Mouse (Mus musculus): ENCODE results near the gene Ptpn5. TPM values are rescaled to one million over a fixed set of nuclear protein-coding genes. Genes with fewer than 3 reads are reported as not detected.

Ptpn5 gene
- polyA plus RNA-seq, 1 experiment = not detected

DNA sequence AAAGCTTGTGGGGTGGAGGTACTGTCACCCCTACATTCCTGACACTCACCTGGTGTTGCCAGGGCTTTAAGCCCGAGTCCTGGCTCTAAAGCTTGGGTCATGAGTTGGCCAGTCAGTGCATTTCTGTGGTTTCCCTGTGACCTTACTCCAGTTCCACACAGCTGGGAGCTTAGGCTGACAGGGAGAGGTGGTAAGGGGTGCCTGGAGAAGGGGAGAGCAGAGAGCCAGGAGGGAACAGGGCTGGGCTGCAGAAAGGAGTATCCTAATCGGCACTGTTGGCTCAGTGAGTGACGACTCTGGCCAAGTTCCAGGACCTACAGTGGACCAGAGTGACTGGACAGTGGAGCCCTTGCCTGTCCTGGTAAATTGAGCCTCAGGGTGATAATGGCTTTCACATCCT, 81.2 kb downstream of the Ptpn5 start:
- TF ChIP-seq POLR2A (IDR thresholded peaks at IDR 0.05; ENCODE audit: borderline replicate concordance, low read depth, low read length) = no peak
- TF ChIP-seq CTCF (IDR thresholded peaks at IDR 0.05; ENCODE audit: low read depth, low read length) = no peak
- H3K4me1 ChIP-seq (ENCODE audit: control insufficient read depth, insufficient read depth, low read length) = peaks cover 50% of the 10 kb centered on the region
- peak overlapping the region; percentile 47 for H3K4me3 ChIP-seq (ENCODE audit: insufficient read depth, low read length)
- peak overlapping the region; percentile 89 for H3K27ac ChIP-seq (ENCODE audit: insufficient read depth, low read depth, low read length)

GRCm38 (mm10) chr7:47051404-47052151, 81.9 kb downstream of the Ptpn5 start:
- H3K27ac ChIP-seq (ENCODE audit: insufficient read depth, low read depth, low read length) = peak overlapping the region; percentile 93
- H3K4me3 ChIP-seq (ENCODE audit: insufficient read depth, low read length) = peak overlapping the region; percentile 78
- H3K4me1 ChIP-seq (ENCODE audit: control insufficient read depth, insufficient read depth, low read length) = peaks cover 44% of the 10 kb centered on the region
- TF ChIP-seq POLR2A (IDR thresholded peaks at IDR 0.05; ENCODE audit: borderline replicate concordance, low read depth, low read length) (no peak), CTCF (IDR thresholded peaks at IDR 0.05; ENCODE audit: low read depth, low read length) (no peak)

GRCm38 (mm10) chr7:47050766-47051165, 82.7 kb downstream of the Ptpn5 start:
- Histone ChIP-seq H3K4me1 (ENCODE audit: control insufficient read depth, insufficient read depth, low read length) (peaks cover 36% of the 10 kb centered on the region), H3K4me3 (ENCODE audit: insufficient read depth, low read length) (peak overlapping the region; percentile 78), H3K27ac (ENCODE audit: insufficient read depth, low read depth, low read length) (peak overlapping the region; percentile 93)
- no peak for TF ChIP-seq POLR2A (IDR thresholded peaks at IDR 0.05; ENCODE audit: borderline replicate concordance, low read depth, low read length)
- no peak for TF ChIP-seq CTCF (IDR thresholded peaks at IDR 0.05; ENCODE audit: low read depth, low read length)

- peak within 1 kb of the TSS; percentile 78 for H3K4me3 ChIP-seq (ENCODE audit: insufficient read depth, low read length)
- H3K4me1 ChIP-seq (ENCODE audit: control insufficient read depth, insufficient read depth, low read length) = peaks cover 32% of the 10 kb centered on the region
- TF ChIP-seq CTCF (IDR thresholded peaks at IDR 0.05; ENCODE audit: low read depth, low read length) (no peak), POLR2A (IDR thresholded peaks at IDR 0.05; ENCODE audit: borderline replicate concordance, low read depth, low read length) (no peak)
- H3K27ac ChIP-seq (ENCODE audit: insufficient read depth, low read depth, low read length) = peak within 1 kb of the TSS; percentile 93
Measured at GRCm38 (mm10) chr7:47050366-47050765, 83.1 kb downstream of the Ptpn5 start, which contains the start of gene Tmem86a. Gene Tmem86a (plus strand): TSS chr7:47050601.

DNA sequence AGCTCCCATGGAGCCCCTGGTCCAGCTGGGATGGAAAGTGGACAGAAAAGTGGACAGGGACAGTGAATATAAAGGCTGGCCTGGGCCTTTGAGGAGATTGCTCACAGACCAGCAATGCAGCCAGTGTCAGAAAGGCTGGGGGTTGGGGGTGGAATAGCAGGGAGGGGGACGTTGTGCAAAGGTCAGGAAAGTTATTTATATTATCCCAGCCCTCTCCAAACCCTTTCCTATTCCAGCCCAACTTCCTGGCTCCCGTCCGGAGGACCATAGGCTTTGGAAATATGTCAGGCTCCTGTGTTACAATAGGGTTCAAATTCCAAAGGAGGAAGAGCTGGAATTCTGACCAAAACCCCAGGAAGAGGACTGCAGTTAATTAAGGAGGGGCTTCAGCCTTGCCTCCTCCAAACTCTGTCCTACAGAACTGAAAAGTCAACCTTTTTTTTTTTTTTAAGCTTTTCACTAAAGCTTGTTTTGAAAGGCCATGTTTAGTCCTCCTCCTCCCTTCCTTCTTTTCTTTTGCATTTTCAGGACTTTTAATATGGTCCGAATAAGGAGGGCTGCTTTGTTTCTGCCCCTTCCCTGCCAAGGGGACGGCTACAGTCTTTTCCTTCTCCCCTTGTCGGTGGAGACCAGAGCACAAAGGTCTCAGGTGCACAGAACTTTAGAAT, 90.5 kb downstream of the Ptpn5 start:
- Histone ChIP-seq H3K27ac (ENCODE audit: insufficient read depth, low read depth, low read length) (no peak overlapping the region), H3K4me3 (ENCODE audit: insufficient read depth, low read length) (no peak overlapping the region)

GRCm38 (mm10) chr7:47042121-47042520, 91.4 kb downstream of the Ptpn5 start:
- TF ChIP-seq POLR2A (IDR thresholded peaks at IDR 0.05; ENCODE audit: borderline replicate concordance, low read depth, low read length) (no peak), CTCF (IDR thresholded peaks at IDR 0.05; ENCODE audit: low read depth, low read length) (no peak)
- Histone ChIP-seq H3K4me3 (ENCODE audit: insufficient read depth, low read length) (no peak overlapping the region), H3K4me1 (ENCODE audit: control insufficient read depth, insufficient read depth, low read length) (no peaks in the 10 kb centered on the region), H3K27ac (ENCODE audit: insufficient read depth, low read depth, low read length) (no peak overlapping the region)

More for the DNA sequence above, 90.5 kb downstream of the Ptpn5 start:
- no peaks in the 10 kb centered on the region for H3K4me1 ChIP-seq (ENCODE audit: control insufficient read depth, insufficient read depth, low read length)
- no peak for TF ChIP-seq CTCF (IDR thresholded peaks at IDR 0.05; ENCODE audit: low read depth, low read length)
- no peak for TF ChIP-seq POLR2A (IDR thresholded peaks at IDR 0.05; ENCODE audit: borderline replicate concordance, low read depth, low read length)

DNA sequence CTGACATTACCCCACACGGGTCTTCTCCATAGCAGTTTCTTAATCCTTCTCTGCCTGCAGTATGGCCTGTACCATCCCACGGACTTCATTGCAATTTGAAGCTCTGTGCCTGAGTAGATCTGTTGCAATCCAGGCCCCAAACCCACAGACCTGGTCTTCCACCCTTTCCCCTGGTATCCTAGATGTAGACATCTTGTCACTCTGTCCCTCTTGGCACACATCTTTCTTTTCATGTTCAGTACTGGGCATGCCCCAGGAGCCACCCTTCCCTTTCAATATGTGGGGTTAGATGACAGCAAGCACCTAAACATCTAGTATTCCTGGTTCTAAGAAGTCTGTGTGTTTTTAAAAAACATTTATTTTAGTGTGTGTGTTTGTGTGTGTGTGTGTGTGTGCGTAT, 91.8 kb downstream of the Ptpn5 start:
- Histone ChIP-seq H3K4me1 (ENCODE audit: control insufficient read depth, insufficient read depth, low read length) (no peaks in the 10 kb centered on the region), H3K4me3 (ENCODE audit: insufficient read depth, low read length) (no peak overlapping the region), H3K27ac (ENCODE audit: insufficient read depth, low read depth, low read length) (no peak overlapping the region)
- no peak for TF ChIP-seq CTCF (IDR thresholded peaks at IDR 0.05; ENCODE audit: low read depth, low read length)
- TF ChIP-seq POLR2A (IDR thresholded peaks at IDR 0.05; ENCODE audit: borderline replicate concordance, low read depth, low read length) = no peak

DNA sequence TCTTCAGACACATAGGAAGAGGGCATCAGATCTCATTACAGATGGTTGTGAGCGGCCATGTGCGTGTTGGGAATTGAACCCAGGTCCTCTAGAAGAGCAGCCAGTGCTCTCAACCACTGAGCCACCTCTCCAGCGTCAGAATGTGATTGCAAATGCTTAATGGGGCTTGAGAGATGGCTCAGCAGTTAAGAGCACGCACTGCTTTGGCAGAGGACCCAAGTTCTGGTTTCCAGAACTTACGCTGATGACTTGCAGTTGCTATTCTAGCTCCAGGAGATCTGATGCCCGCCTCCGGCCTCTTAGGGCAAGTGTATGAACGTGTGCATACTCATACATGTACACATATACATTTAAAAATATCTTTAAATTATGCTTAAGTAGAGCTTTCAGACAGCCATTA, 98.1 kb downstream of the Ptpn5 start:
- H3K27ac ChIP-seq (ENCODE audit: insufficient read depth, low read depth, low read length) = peak overlapping the region; percentile 38; the same call in 1 of the 2 replicates
- H3K4me3 ChIP-seq (ENCODE audit: insufficient read depth, low read length) = no peak overlapping the region
- H3K4me1 ChIP-seq (ENCODE audit: control insufficient read depth, insufficient read depth, low read length) = peaks cover 20% of the 10 kb centered on the region
- TF ChIP-seq POLR2A (IDR thresholded peaks at IDR 0.05; ENCODE audit: borderline replicate concordance, low read depth, low read length) (no peak), CTCF (IDR thresholded peaks at IDR 0.05; ENCODE audit: low read depth, low read length) (no peak)

GRCm38 (mm10) chr7:47034785-47035384, 98.6 kb downstream of the Ptpn5 start:
- Histone ChIP-seq H3K27ac (ENCODE audit: insufficient read depth, low read depth, low read length) (peak overlapping the region; percentile 43; the same call in 1 of the 2 replicates), H3K4me3 (ENCODE audit: insufficient read depth, low read length) (no peak overlapping the region), H3K4me1 (ENCODE audit: control insufficient read depth, insufficient read depth, low read length) (peaks cover 21% of the 10 kb centered on the region)
- TF ChIP-seq CTCF (IDR thresholded peaks at IDR 0.05; ENCODE audit: low read depth, low read length) = no peak
- no peak for TF ChIP-seq POLR2A (IDR thresholded peaks at IDR 0.05; ENCODE audit: borderline replicate concordance, low read depth, low read length)
